Mouse (Mus musculus): ENCODE data around the gene Slc17a2. TPM values are rescaled to one million over a fixed set of nuclear protein-coding genes. Genes with fewer than 3 reads are reported as not detected.

The Slc17a2 gene
- polyA plus RNA-seq, 1 experiment from 2014 or later, result 0.12 TPM

- WGBS, result 62% methylated on average over 3 of the region's 3 CpGs
- no peak overlapping the region for H3K9ac ChIP-seq (ENCODE audit: low read depth, low read length)
- no peaks in the 10 kb centered on the region for H3K9me3 ChIP-seq (ENCODE audit: control insufficient read depth, low read length)
- H3K27ac ChIP-seq (ENCODE audit: low read depth, low read length), result no peak overlapping the region
- H3K36me3 ChIP-seq (ENCODE audit: control insufficient read depth, insufficient read depth, low read length), result no peaks in the 10 kb centered on the region
- H3K4me3 ChIP-seq (ENCODE audit: low read length), result no peak overlapping the region
- no peak overlapping the region for H3K4me2 ChIP-seq (replicated peaks; ENCODE audit: low read depth, low read length)
- H3K27me3 ChIP-seq (ENCODE audit: control insufficient read depth, insufficient read depth, low read length), result no peaks in the 10 kb centered on the region
- no peaks in the 10 kb centered on the region for H3K4me1 ChIP-seq (ENCODE audit: control insufficient read depth, insufficient read depth, low read length)
- ATAC-seq (ENCODE audit: low FRiP score, low TSS enrichment), result no peak
These were observed 19.8 kb downstream of the Slc17a2 start for GRCm38 (mm10) chr13:23826606-23827005.

- 9% methylated on average over 6 of the region's 6 CpGs for WGBS
- H3K9me3 ChIP-seq (ENCODE audit: control insufficient read depth, low read length), result no peaks in the 10 kb centered on the region
- H3K27ac ChIP-seq (ENCODE audit: low read depth, low read length), result no peak overlapping the region
- peak; percentile 78; the same call in 1 of the 2 replicates for ATAC-seq (ENCODE audit: low FRiP score, low TSS enrichment)
- H3K36me3 ChIP-seq (ENCODE audit: control insufficient read depth, insufficient read depth, low read length), result no peaks in the 10 kb centered on the region
- no peaks in the 10 kb centered on the region for H3K27me3 ChIP-seq (ENCODE audit: control insufficient read depth, insufficient read depth, low read length)
- H3K4me2 ChIP-seq (replicated peaks; ENCODE audit: low read depth, low read length), result no peak overlapping the region
- no peak overlapping the region for H3K4me3 ChIP-seq (ENCODE audit: low read length)
- H3K9ac ChIP-seq (ENCODE audit: low read depth, low read length), result no peak overlapping the region
- H3K4me1 ChIP-seq (ENCODE audit: control insufficient read depth, insufficient read depth, low read length), result no peaks in the 10 kb centered on the region
These were observed 26.3 kb downstream of the Slc17a2 start for GRCm38 (mm10) chr13:23833053-23833452.

- Histone ChIP-seq H3K27me3 (ENCODE audit: control insufficient read depth, insufficient read depth, low read length) (no peaks in the 10 kb centered on the region), H3K4me1 (ENCODE audit: control insufficient read depth, insufficient read depth, low read length) (no peaks in the 10 kb centered on the region), H3K36me3 (ENCODE audit: control insufficient read depth, insufficient read depth, low read length) (no peaks in the 10 kb centered on the region), H3K4me2 (replicated peaks; ENCODE audit: low read depth, low read length) (no peak overlapping the region), H3K9me3 (ENCODE audit: control insufficient read depth, low read length) (no peaks in the 10 kb centered on the region), H3K27ac (ENCODE audit: low read depth, low read length) (no peak overlapping the region), H3K9ac (ENCODE audit: low read depth, low read length) (no peak overlapping the region), H3K4me3 (ENCODE audit: low read length) (no peak overlapping the region)
- ATAC-seq (ENCODE audit: low FRiP score, low TSS enrichment), result no peak
- WGBS, result 81% methylated on average over 5 of the region's 5 CpGs
These were observed 28.0 kb downstream of the Slc17a2 start for GRCm38 (mm10) chr13:23834836-23835235.

- H3K27ac ChIP-seq (ENCODE audit: low read depth, low read length), result no peak overlapping the region
- WGBS, result 88% methylated on average over 5 of the region's 5 CpGs
- no peak for ATAC-seq (ENCODE audit: low FRiP score, low TSS enrichment)
- H3K36me3 ChIP-seq (ENCODE audit: control insufficient read depth, insufficient read depth, low read length), result no peaks in the 10 kb centered on the region
- no peak overlapping the region for H3K4me2 ChIP-seq (replicated peaks; ENCODE audit: low read depth, low read length)
- no peaks in the 10 kb centered on the region for H3K27me3 ChIP-seq (ENCODE audit: control insufficient read depth, insufficient read depth, low read length)
- H3K9me3 ChIP-seq (ENCODE audit: control insufficient read depth, low read length), result no peaks in the 10 kb centered on the region
- H3K9ac ChIP-seq (ENCODE audit: low read depth, low read length), result no peak overlapping the region
- no peaks in the 10 kb centered on the region for H3K4me1 ChIP-seq (ENCODE audit: control insufficient read depth, insufficient read depth, low read length)
- no peak overlapping the region for H3K4me3 ChIP-seq (ENCODE audit: low read length)
These were observed 29.8 kb downstream of the Slc17a2 start for GRCm38 (mm10) chr13:23836630-23837029.

GRCm38 (mm10) chr13:23839308-23839707 is 32.5 kb downstream of the Slc17a2 start, which contains the start of gene Slc17a3:
Gene Slc17a3, plus strand, starts transcription at chr13:23839434.
- Histone ChIP-seq H3K9ac (ENCODE audit: low read depth, low read length) (no peak within 1 kb of the TSS), H3K4me3 (ENCODE audit: low read length) (no peak within 1 kb of the TSS), H3K9me3 (ENCODE audit: control insufficient read depth, low read length) (no peaks in the 10 kb centered on the region), H3K27me3 (ENCODE audit: control insufficient read depth, insufficient read depth, low read length) (no peaks in the 10 kb centered on the region), H3K4me1 (ENCODE audit: control insufficient read depth, insufficient read depth, low read length) (no peaks in the 10 kb centered on the region), H3K36me3 (ENCODE audit: control insufficient read depth, insufficient read depth, low read length) (no peaks in the 10 kb centered on the region), H3K27ac (ENCODE audit: low read depth, low read length) (no peak within 1 kb of the TSS), H3K4me2 (replicated peaks; ENCODE audit: low read depth, low read length) (no peak within 1 kb of the TSS)
- ATAC-seq (ENCODE audit: low FRiP score, low TSS enrichment), result no peak
- WGBS, result 58% methylated on average over 2 of the region's 2 CpGs

GRCm38 (mm10) chr13:23845851-23846250 is 39.1 kb downstream of the Slc17a2 start:
- Histone ChIP-seq H3K27me3 (ENCODE audit: control insufficient read depth, insufficient read depth, low read length) (no peaks in the 10 kb centered on the region), H3K9ac (ENCODE audit: low read depth, low read length) (no peak overlapping the region), H3K9me3 (ENCODE audit: control insufficient read depth, low read length) (no peaks in the 10 kb centered on the region), H3K4me1 (ENCODE audit: control insufficient read depth, insufficient read depth, low read length) (no peaks in the 10 kb centered on the region), H3K36me3 (ENCODE audit: control insufficient read depth, insufficient read depth, low read length) (no peaks in the 10 kb centered on the region), H3K27ac (ENCODE audit: low read depth, low read length) (no peak overlapping the region), H3K4me3 (ENCODE audit: low read length) (no peak overlapping the region), H3K4me2 (replicated peaks; ENCODE audit: low read depth, low read length) (no peak overlapping the region)
- ATAC-seq (ENCODE audit: low FRiP score, low TSS enrichment), result no peak
- WGBS, result 87% methylated on average over 4 of the region's 4 CpGs

- no peak for ATAC-seq (ENCODE audit: low FRiP score, low TSS enrichment)
- Histone ChIP-seq H3K27ac (ENCODE audit: low read depth, low read length) (no peak overlapping the region), H3K4me3 (ENCODE audit: low read length) (no peak overlapping the region), H3K9ac (ENCODE audit: low read depth, low read length) (no peak overlapping the region), H3K4me1 (ENCODE audit: control insufficient read depth, insufficient read depth, low read length) (no peaks in the 10 kb centered on the region), H3K36me3 (ENCODE audit: control insufficient read depth, insufficient read depth, low read length) (no peaks in the 10 kb centered on the region), H3K4me2 (replicated peaks; ENCODE audit: low read depth, low read length) (no peak overlapping the region), H3K27me3 (ENCODE audit: control insufficient read depth, insufficient read depth, low read length) (no peaks in the 10 kb centered on the region), H3K9me3 (ENCODE audit: control insufficient read depth, low read length) (no peaks in the 10 kb centered on the region)
- 87% methylated on average over 2 of the region's 2 CpGs for WGBS
These were observed 42.5 kb downstream of the Slc17a2 start for GRCm38 (mm10) chr13:23849299-23849698.

GRCm38 (mm10) chr13:23856401-23856800 is 49.6 kb downstream of the Slc17a2 start:
- Histone ChIP-seq H3K36me3 (ENCODE audit: control insufficient read depth, insufficient read depth, low read length) (no peaks in the 10 kb centered on the region), H3K4me3 (ENCODE audit: low read length) (no peak overlapping the region), H3K27me3 (ENCODE audit: control insufficient read depth, insufficient read depth, low read length) (no peaks in the 10 kb centered on the region), H3K4me1 (ENCODE audit: control insufficient read depth, insufficient read depth, low read length) (no peaks in the 10 kb centered on the region), H3K9ac (ENCODE audit: low read depth, low read length) (no peak overlapping the region), H3K4me2 (replicated peaks; ENCODE audit: low read depth, low read length) (no peak overlapping the region), H3K27ac (ENCODE audit: low read depth, low read length) (no peak overlapping the region), H3K9me3 (ENCODE audit: control insufficient read depth, low read length) (no peaks in the 10 kb centered on the region)
- ATAC-seq (ENCODE audit: low FRiP score, low TSS enrichment), result no peak
- 69% methylated on average over 3 of the region's 3 CpGs for WGBS

- no peaks in the 10 kb centered on the region for H3K27me3 ChIP-seq (ENCODE audit: control insufficient read depth, insufficient read depth, low read length)
- no peaks in the 10 kb centered on the region for H3K36me3 ChIP-seq (ENCODE audit: control insufficient read depth, insufficient read depth, low read length)
- H3K4me1 ChIP-seq (ENCODE audit: control insufficient read depth, insufficient read depth, low read length), result no peaks in the 10 kb centered on the region
- H3K4me3 ChIP-seq (ENCODE audit: low read length), result no peak overlapping the region
- H3K4me2 ChIP-seq (replicated peaks; ENCODE audit: low read depth, low read length), result no peak overlapping the region
- H3K27ac ChIP-seq (ENCODE audit: low read depth, low read length), result no peak overlapping the region
- no peaks in the 10 kb centered on the region for H3K9me3 ChIP-seq (ENCODE audit: control insufficient read depth, low read length)
- ATAC-seq (ENCODE audit: low FRiP score, low TSS enrichment), result no peak
- H3K9ac ChIP-seq (ENCODE audit: low read depth, low read length), result no peak overlapping the region
These were observed 55.0 kb downstream of the Slc17a2 start for GRCm38 (mm10) chr13:23861815-23862214.

- H3K4me2 ChIP-seq (replicated peaks; ENCODE audit: low read depth, low read length), result no peak overlapping the region
These were observed 57.9 kb downstream of the Slc17a2 start for GRCm38 (mm10) chr13:23864711-23865110.

More at GRCm38 (mm10) chr13:23864711-23865110, 57.9 kb downstream of the Slc17a2 start:
- H3K9ac ChIP-seq (ENCODE audit: low read depth, low read length), result no peak overlapping the region
- H3K4me3 ChIP-seq (ENCODE audit: low read length), result no peak overlapping the region
- H3K9me3 ChIP-seq (ENCODE audit: control insufficient read depth, low read length), result no peaks in the 10 kb centered on the region
- H3K27me3 ChIP-seq (ENCODE audit: control insufficient read depth, insufficient read depth, low read length), result no peaks in the 10 kb centered on the region
- H3K27ac ChIP-seq (ENCODE audit: low read depth, low read length), result no peak overlapping the region
- no peaks in the 10 kb centered on the region for H3K4me1 ChIP-seq (ENCODE audit: control insufficient read depth, insufficient read depth, low read length)
- no peak for ATAC-seq (ENCODE audit: low FRiP score, low TSS enrichment)
- WGBS, result 80% methylated on average over 9 of the region's 9 CpGs
- H3K36me3 ChIP-seq (ENCODE audit: control insufficient read depth, insufficient read depth, low read length), result no peaks in the 10 kb centered on the region
